Mouse (Mus musculus): ENCODE data around the gene Gm12216.

DNA sequence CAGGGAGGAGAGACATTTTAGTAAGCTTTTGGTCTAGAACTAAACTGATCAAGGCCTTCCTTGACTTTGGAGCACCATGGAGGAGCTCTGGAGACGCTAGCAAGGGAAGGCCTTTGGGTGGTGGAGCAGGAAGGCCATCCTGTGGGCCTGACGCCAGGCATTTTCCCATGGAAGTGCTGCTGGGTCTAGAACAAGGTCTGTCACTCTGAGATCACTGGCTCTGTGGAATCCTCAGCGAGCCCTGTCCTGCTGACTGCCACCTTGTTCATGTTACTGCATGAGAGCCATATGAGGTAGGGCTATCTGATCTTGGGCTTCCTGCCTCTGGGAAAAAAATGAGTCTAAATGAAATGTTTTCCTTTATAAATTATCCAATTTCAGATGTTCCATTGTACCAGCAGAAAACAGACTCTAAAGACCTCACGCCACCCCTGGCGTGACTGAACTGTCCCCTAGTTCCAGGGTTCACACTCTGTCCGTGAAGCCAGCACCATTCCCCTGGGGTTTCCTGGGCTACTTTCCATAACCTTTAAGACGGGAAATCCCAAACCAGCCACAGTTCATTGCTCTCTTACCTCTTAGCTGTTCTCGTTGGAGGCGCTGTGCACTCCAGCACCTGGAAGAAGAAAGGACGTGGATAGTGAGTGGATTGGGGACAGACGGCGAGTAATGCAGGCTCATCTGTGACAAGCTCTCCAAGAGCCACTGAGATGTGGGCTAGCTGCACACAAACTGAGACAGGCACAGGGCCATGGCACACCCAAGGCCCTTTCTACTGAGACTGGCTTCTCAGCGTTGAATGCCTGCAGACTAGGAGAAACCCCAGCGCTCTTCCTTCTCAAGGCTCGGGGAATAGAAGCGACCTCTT is 45.8 kb downstream of the Gm12216 start:
- TF ChIP-seq MYC (IDR thresholded peaks at IDR 0.05; ENCODE audit: low read depth, low read length) (no peak), ZC3H11A (IDR thresholded peaks at IDR 0.05; ENCODE audit: low read depth, low read length) (no peak), JUND (IDR thresholded peaks at IDR 0.05; ENCODE audit: low read depth, low read length) (no peak), CTCF (IDR thresholded peaks at IDR 0.05 in 2 of 3, conservative IDR thresholded peaks at IDR 0.05 in 1 of 3; ENCODE audit: control insufficient read depth in 1 of 3, insufficient read depth in 1 of 3, low read depth in 2 of 3, low read length in 3 of 3, poor library complexity in 1 of 3, severe bottlenecking in 1 of 3) (no peak)
